Mouse (Mus musculus) left cerebral cortex, adult 2 months (tissue): ENCODE results near the gene Tnk1. TPM values are rescaled to one million over a fixed set of nuclear protein-coding genes. Genes with fewer than 3 reads are reported as not detected.
"Not testable (repeated sequence)": the region's sequence is repeated elsewhere in the genome, so short reads cannot be mapped to it uniquely, and the experiment has no call there.

Experiments
- DNase-seq, 2 experiments: peaks; one replicate each; pipeline ENCODE4 v3.0.0; 2021 to 2022; ENCODE audit warnings: low spot score in 2 of 2, mixed read lengths in 1 of 2; ENCODE audit errors: extremely low spot score in 1 of 2
- H3K27ac ChIP-seq: fragments of 200-600 bp; 2 replicates; pipeline ENCODE4 v1.8.1; 2022
- H3K4me3 ChIP-seq: fragments of 200-600 bp; 2 replicates; pipeline ENCODE4 v1.8.1; 2022
- CTCF ChIP-seq: fragments of 200-600 bp; IDR thresholded peaks from 2 replicates; pipeline ENCODE4 v1.8.1; 2022; ENCODE audit warnings: antibody characterized with exemption, mild to moderate bottlenecking, moderate library complexity
- intact Hi-C: fragments of 180-260 bp; cut with DNase I; formaldehyde crosslinking; loops from one replicate; pipeline ENCODE4 v1.15.1; 2025
- total RNA-seq, 2 experiments: library from RNA; stranded (reverse); gene quantifications; 2 replicates each; pipeline ENCODE4 v1.2.3; 2021

Tnk1 gene
- total RNA-seq, 2 experiments from 2014 or later, result 0.20 TPM; not detected in 1

DNA sequence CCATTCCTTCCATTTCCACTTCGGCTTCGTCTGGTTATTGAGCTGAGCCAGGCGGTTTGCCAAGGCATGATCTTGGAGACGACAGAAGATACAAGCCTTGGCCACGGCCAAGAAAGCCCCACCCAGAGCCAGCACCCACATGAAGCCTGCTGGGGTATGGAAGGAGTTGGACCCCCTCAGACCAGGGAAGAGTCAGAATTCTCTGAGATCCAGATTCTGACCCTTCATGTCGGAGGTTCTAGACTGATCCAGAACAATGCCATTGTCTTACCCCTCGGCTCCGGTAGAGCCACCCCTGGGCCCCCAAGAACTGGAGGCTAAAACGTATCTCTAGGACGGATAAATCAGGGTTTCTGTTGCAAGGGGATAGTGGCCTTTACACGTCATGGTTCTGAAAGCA lies 19.3 kb upstream of the Tnk1 start, which contains the start of gene Tmem95:
Tmem95 (minus strand) TSS at position 141 of the 400 bp plus-strand sequence.
- TF ChIP-seq CTCF, result no peak
- Histone ChIP-seq H3K27ac (no peak within 1 kb of the TSS), H3K4me3 (no peak within 1 kb of the TSS)
- intact Hi-C loops, result loop anchor here (2.0 to 5.0 kb wide), 4 partner anchors 41 to 195 kb away; partner anchors contain the start of genes Fgf11, Nlgn2, Polr2a and Senp3
- DNase-seq, result no peak

DNA sequence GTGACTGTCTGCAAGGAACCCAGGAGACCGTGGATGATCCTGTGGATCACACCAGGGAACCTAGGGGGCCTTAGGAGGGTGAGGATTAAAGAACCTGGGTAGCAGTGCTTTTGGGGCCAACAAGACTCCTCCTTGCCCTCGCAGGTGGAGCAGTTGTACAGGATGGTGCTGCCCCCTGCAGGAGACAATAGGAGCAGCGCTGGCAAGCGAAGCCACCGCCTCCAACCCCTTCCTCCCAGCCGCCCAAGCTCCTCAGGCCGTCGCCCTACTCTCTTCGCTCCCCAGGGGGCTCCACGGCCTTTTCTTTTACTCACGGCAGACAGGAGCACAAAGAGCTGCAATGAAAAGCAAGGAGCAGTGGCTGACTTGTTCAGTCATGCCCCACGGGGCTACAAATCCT lies 18.3 kb upstream of the Tnk1 start:
- intact Hi-C loops, result loop anchor here (2.0 to 5.0 kb wide), 4 partner anchors 40 to 194 kb away; partner anchors contain the start of genes Fgf11, Nlgn2, Polr2a and Senp3
- Histone ChIP-seq H3K27ac (no peak overlapping the region; the same call in 1 of the 2 replicates), H3K4me3 (no peak overlapping the region)
- TF ChIP-seq CTCF, result peak; percentile 82
- peak; percentile 69 to 77 for DNase-seq

DNA sequence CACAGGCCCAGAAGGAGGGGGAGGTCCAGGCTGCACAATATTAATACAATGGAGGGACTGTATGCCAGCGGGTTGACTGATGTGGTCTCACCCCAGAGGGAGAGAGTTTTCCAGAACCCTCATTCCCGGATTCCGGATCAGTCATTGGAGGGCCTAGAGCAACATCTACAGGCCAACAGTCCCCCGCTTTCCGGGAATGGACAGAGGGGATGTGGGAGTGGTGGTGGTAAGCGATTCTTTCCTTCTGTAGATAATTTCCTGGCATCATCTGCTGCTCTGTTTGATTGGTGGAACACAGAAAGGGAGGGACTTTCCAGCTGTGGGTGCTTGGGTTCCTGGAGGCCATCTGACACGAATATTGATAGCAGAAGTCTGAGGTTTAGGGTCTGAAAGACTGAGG lies 17.7 kb upstream of the Tnk1 start:
- intact Hi-C loops, result loop anchor here (2.0 to 5.0 kb wide), 4 partner anchors 39 to 193 kb away; partner anchors contain the start of genes Fgf11, Nlgn2, Polr2a and Senp3
- no peak for TF ChIP-seq CTCF
- H3K4me3 ChIP-seq, result no peak overlapping the region
- DNase-seq, result no peak
- peak overlapping the region; percentile 24; the same call in 1 of the 2 replicates for H3K27ac ChIP-seq

DNA sequence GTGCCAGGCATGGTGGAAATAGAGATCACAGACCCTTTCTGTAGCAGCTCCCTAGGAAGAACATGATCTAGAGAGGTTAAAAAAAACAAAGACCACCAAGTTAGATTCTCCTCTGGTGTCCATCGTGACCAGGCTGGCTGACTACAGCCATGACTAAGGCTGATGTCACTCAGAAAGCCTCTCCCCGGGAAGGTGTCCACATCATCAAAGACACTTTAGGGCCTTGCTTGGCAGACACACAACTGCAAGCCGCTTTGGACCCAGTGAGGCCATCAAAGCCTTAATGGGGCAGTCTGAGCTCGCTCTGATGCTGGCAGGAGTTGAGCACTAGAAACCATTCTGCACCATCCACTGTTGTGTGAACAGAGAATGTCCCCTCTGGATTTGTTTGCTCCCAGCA lies 13.9 kb upstream of the Tnk1 start:
- TF ChIP-seq CTCF, result no peak
- Histone ChIP-seq H3K4me3 (no peak overlapping the region), H3K27ac (no peak overlapping the region)
- intact Hi-C loops, result no loop called here
- DNase-seq, result no peak

DNA sequence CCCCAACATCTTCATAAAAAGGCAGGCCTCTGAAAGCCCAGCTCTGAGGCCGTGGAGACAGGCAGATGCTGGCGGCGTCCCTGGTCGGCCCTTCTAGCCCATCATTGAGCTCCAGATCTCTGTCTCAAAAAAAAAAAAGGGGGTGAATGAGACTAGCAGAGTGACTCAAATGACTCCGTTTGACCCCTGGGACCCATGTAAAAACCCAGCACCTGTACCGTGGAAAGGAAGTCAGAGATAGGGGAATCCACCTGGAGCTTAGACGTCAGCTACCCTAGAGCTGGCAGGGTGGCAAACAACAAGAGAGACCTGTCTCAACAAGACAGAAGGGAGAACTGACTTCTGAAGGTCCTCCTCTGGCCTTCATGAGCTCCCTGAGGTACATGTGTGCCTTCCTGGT lies 13.3 kb upstream of the Tnk1 start:
- H3K27ac ChIP-seq, result no peak overlapping the region
- H3K4me3 ChIP-seq, result no peak overlapping the region
- intact Hi-C loops, result no loop called here
- no peak for TF ChIP-seq CTCF
- no peak for DNase-seq

DNA sequence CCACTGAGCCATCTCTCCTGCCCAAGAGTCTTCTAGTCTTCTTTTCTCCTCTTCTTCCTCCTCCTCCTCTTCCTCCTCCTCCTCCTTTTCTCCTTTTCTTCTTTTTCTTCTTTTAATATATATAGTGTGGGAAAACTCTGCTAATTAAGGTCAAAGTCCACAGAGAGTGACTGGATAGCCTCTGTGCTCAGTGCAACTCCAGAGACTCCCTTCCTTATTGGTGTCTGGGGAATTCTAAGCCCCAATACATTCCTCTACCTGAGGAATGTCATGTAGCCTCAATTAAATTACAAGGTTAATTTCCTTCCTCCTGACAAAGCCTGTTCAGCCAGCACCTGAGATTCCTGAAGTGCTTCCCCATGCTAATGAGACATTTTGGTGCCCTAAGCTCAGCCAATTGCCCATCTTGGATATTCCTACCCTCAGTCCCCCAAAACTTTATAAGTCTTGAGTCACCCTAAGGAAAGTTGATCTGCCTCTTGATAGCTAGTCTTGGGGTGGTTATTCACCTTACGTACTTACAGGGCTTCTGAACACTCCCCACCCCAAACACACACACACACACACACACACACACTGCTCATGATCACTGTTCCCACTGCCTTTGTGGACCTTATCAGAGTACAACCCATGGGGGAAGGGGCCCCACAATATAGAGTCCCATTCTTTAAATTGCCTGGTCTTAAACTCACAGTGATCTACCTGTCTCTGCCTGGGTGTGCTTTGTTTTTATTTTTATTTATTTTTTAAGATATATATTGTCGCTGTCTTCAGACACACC lies 11.9 kb upstream of the Tnk1 start:
- Histone ChIP-seq H3K27ac (no peak overlapping the region), H3K4me3 (no peak overlapping the region)
- DNase-seq, result no peak
- no peak for TF ChIP-seq CTCF
- intact Hi-C loops, result no loop called here

DNA sequence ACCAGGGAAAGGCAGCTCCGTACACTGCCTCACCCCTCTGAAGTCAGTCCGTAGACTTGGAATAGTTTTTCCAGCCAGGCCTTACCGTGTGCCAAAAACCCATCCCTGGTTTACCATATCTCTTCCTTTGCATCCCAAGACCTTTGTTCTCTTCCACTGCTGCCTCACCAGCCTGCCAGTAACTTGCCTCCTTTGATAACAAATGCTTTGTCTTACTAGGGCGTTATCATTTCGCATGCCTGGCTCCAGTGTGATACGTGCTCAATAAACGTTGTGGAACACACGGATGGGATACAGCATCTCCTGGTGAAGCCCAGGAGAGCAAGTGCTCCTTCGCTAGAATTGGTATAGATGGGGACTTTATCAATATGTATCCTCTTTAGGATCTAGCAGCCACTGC lies 8.8 kb upstream of the Tnk1 start:
- intact Hi-C loops, result no loop called here
- DNase-seq, result no peak
- TF ChIP-seq CTCF, result no peak
- Histone ChIP-seq H3K4me3 (no peak overlapping the region), H3K27ac (no peak overlapping the region)

DNA sequence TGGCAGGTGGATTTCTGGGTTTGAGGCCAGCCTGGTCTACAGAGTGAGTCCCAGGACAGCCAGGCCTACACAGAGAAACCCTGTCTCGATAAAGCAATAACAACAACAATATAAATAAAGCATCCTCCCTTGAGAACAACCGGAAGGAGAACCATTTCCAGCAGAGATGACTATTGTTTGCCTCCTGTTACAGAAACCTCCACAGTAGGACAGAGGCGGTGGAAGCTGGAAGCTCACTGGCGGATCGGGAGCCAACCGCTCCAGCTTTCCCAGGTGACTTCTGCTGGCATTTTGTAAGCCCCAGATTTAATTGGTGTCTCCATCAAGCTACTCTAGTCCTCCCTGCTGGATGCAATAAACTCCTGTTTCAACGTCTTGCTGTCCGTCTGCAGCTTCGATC lies 7.0 kb upstream of the Tnk1 start:
- no peak for TF ChIP-seq CTCF
- no peak overlapping the region for H3K4me3 ChIP-seq
- DNase-seq, result no peak
- intact Hi-C loops, result no loop called here
- no peak overlapping the region for H3K27ac ChIP-seq

DNA sequence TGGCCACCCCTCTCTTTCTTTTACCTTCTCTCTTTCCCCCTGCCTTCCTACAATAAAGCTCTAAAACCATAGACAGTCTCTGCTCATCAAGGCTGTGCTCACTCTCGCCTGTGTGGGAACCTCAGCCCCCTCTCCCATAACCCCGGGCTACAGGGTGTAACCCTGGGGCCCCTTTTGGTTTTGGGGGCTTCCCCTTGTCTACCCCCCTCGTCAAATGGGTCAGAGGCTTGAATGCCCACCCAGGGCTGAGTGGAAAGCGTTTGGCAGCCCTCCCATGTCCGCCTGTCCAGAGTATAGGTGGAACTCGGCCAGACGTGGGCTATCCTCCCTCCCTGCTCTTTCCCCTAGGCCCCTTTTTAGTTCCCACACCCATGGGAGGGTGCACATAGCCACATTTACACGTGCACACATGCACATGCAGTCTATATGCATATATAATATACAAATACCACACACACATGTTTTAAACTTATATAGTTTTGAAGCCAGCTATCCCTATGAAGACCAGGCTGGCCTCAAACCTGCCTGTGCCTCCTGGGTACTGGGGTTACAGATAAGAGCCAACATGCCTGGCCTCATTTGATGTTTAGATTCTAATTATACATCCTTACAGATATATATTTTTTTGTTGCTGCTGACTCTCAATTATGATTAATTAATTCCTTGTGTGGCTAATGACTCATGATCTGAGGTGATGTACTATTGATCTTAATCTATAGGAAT lies 5.8 kb upstream of the Tnk1 start:
- no peak for DNase-seq
- no peak for TF ChIP-seq CTCF
- Histone ChIP-seq H3K4me3 (no peak overlapping the region), H3K27ac (no peak overlapping the region)
- intact Hi-C loops, result loop anchor here (5.0 kb wide), 1 partner anchor 52 kb away; no protein-coding TSS in a partner anchor

DNA sequence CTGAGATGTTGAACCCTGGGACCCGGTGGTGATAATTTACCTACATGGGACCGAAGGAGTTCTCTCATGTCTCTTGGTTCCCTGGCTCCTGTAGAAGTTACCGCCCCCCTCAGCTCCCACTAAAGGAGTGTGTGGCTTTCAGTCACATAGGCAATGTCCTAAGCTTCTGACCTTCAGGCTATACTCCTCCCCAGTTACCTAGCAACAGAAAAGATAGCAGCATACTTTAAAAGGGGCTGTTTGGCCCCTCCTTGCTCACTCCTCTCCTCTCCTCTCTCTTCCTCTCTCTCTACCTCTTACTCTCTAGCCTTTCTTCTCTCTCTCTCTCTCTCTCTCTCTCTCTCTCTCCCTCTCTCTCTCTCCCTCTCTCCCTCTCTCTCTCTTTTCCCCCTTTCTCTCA lies 5.2 kb upstream of the Tnk1 start:
- H3K4me3 ChIP-seq, DNase-seq, H3K27ac ChIP-seq: not testable (repeated sequence)
- intact Hi-C loops, result loop anchor here (5.0 kb wide), 1 partner anchor 51 kb away; no protein-coding TSS in a partner anchor

DNA sequence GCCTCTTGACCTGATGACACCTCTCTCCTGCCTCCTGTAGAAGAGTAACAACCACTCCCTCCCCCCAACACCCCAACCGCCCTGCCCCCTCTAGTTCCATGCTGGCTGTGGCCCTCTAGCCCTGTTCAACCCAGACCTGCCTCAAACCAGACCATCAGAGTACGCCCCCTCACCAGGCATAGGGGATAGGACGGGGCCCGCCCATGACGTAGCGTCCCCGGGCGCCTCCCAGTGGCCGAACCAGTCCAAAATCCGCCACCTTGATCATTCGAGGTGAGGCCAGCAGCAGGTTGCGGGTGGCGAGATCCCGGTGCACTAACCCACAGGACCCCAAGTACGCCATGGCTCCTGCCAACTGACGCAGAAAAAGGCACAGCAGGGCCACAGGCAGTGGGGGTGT lies 3.2 kb downstream of the Tnk1 start:
- intact Hi-C loops, result no loop called here
- TF ChIP-seq CTCF, result peak; percentile 46
- Histone ChIP-seq H3K27ac (no peak overlapping the region), H3K4me3 (no peak overlapping the region)
- DNase-seq, result no peak

DNA sequence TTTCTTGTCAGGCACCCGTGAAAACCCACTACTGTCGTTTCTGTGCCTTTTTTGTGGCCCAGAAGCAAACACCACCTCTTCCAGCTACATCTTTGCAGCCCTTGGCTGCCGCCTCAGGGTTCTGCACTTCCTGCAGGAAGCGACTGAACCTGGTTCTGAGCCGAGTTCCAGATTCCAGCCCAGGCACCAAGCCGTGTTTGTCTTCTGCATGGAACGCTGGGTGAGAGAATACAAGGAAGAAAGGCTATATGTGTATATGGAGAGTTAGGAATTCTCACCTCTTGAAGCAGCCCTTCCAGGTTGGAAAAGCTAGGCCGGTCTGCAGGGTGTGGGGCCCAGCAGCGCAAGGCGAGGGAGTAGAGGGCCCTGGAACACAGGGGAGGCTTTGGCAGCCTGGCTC lies 3.9 kb downstream of the Tnk1 start:
- intact Hi-C loops, result no loop called here
- DNase-seq, result no peak
- Histone ChIP-seq H3K4me3 (no peak overlapping the region), H3K27ac (no peak overlapping the region)
- TF ChIP-seq CTCF, result no peak
